Mouse (Mus musculus) thymus, postnatal 4 days (tissue): ENCODE results near the gene Bnc2.

Experiments
- DNase-seq: peaks from one replicate; pipeline ENCODE4 v3.0.0; 2021

The Bnc2 gene

GRCm38 (mm10) chr4:84310851-84311250 lies 364.2 kb downstream of the Bnc2 start:
- DNase-seq, result no peak

GRCm38 (mm10) chr4:84308226-84308862 lies 366.7 kb downstream of the Bnc2 start:
- DNase-seq, result no peak

- DNase-seq, result no peak
Measured at GRCm38 (mm10) chr4:84306928-84307606, 368.0 kb downstream of the Bnc2 start.

GRCm38 (mm10) chr4:84302949-84303348 lies 372.1 kb downstream of the Bnc2 start:
- DNase-seq, result no peak

GRCm38 (mm10) chr4:84285153-84285552 lies 389.9 kb downstream of the Bnc2 start:
- DNase-seq, result no peak

GRCm38 (mm10) chr4:84282651-84283050 lies 392.4 kb downstream of the Bnc2 start:
- DNase-seq, result no peak

- no peak for DNase-seq
Measured at GRCm38 (mm10) chr4:84278156-84278555, 396.9 kb downstream of the Bnc2 start.

- DNase-seq, result no peak
Measured at GRCm38 (mm10) chr4:84276081-84276480, 399.0 kb downstream of the Bnc2 start.

- no peak for DNase-seq
Measured at GRCm38 (mm10) chr4:84274158-84274557, 400.9 kb downstream of the Bnc2 start.

- no peak for DNase-seq
Measured at GRCm38 (mm10) chr4:84272867-84273266, 402.2 kb downstream of the Bnc2 start.

- DNase-seq, result no peak
Measured at GRCm38 (mm10) chr4:84269845-84270244, 405.2 kb downstream of the Bnc2 start.

- no peak for DNase-seq
Measured at GRCm38 (mm10) chr4:84247356-84247755, 427.7 kb downstream of the Bnc2 start.

- DNase-seq, result no peak
Measured at GRCm38 (mm10) chr4:84232346-84232745, 442.7 kb downstream of the Bnc2 start.

GRCm38 (mm10) chr4:84231251-84231650 lies 443.8 kb downstream of the Bnc2 start:
- DNase-seq, result no peak

- no peak for DNase-seq
Measured at GRCm38 (mm10) chr4:84229189-84229960, 445.7 kb downstream of the Bnc2 start.

- DNase-seq, result no peak
Measured at GRCm38 (mm10) chr4:84228551-84228950, 446.5 kb downstream of the Bnc2 start.
